Mouse (Mus musculus) forebrain, embryonic 13.5 days (tissue): Measurements from ENCODE around the gene Gm49345. TPM values are rescaled to one million over a fixed set of nuclear protein-coding genes. Genes with fewer than 3 reads are reported as not detected.
A peak's percentile ranks its signal among the peaks of the same experiment; 100 is the strongest.

Source experiments
- ATAC-seq: fragments of 200-750 bp; cut with Nextera tagmentation; 2 replicates; pipeline ENCODE4 v1.8.0; 2017
- H3K27ac ChIP-seq: fragments of 300-500 bp; sonication (generic); 2 replicates; pipeline ENCODE4 v1.5.1; 2015; ENCODE audit warnings: inconsistent platforms, mild to moderate bottlenecking, moderate library complexity
- H3K27me3 ChIP-seq: fragments of 300-500 bp; sonication (generic); 2 replicates; pipeline ENCODE4 v1.6.1; 2015; ENCODE audit warnings: mild to moderate bottlenecking, inconsistent platforms
- H3K36me3 ChIP-seq: fragments of 300-500 bp; sonication (generic); 2 replicates; pipeline ENCODE4 v1.6.1; 2015; ENCODE audit warnings: mild to moderate bottlenecking, inconsistent platforms; ENCODE audit not compliant: poor library complexity, severe bottlenecking
- H3K4me1 ChIP-seq: fragments of 300-500 bp; sonication (generic); 2 replicates; pipeline ENCODE4 v1.6.1; 2015; ENCODE audit warnings: inconsistent platforms
- H3K4me2 ChIP-seq: fragments of 300-500 bp; sonication (generic); 2 replicates; pipeline ENCODE4 v1.6.1; 2015; ENCODE audit warnings: inconsistent platforms, mild to moderate bottlenecking, moderate library complexity
- H3K4me3 ChIP-seq: fragments of 300-500 bp; sonication (generic); 2 replicates; pipeline ENCODE4 v1.5.1; 2015; ENCODE audit warnings: mild to moderate bottlenecking, inconsistent platforms
- H3K9ac ChIP-seq: fragments of 300-500 bp; sonication (generic); 2 replicates; pipeline ENCODE4 v1.6.1; 2015; ENCODE audit warnings: mild to moderate bottlenecking, inconsistent platforms
- H3K9me3 ChIP-seq: fragments of 300-500 bp; sonication (generic); replicated peaks from 2 replicates; pipeline ENCODE4 v1.6.1; 2016; ENCODE audit warnings: inconsistent platforms
- WGBS: fragments of 180-500 bp; shearing (Covaris S2); methylation state at CpG from one replicate; pipeline ENCODE4 v1.1.7; 2015; 5-methylcytosine and 5-hydroxymethylcytosine counted together
- polyA plus RNA-seq: library from polyadenylated mRNA; unstranded; fragments of >200 nt; fragmentation: Nextera tagmentation; extraction: Ambion mirVana; gene quantifications from 2 replicates; pipeline ENCODE4 v1.2.1, GENCODE M21; 2015

Gene Gm49345
- polyA plus RNA-seq, 1 experiment from 2014 or later: not detected

DNA sequence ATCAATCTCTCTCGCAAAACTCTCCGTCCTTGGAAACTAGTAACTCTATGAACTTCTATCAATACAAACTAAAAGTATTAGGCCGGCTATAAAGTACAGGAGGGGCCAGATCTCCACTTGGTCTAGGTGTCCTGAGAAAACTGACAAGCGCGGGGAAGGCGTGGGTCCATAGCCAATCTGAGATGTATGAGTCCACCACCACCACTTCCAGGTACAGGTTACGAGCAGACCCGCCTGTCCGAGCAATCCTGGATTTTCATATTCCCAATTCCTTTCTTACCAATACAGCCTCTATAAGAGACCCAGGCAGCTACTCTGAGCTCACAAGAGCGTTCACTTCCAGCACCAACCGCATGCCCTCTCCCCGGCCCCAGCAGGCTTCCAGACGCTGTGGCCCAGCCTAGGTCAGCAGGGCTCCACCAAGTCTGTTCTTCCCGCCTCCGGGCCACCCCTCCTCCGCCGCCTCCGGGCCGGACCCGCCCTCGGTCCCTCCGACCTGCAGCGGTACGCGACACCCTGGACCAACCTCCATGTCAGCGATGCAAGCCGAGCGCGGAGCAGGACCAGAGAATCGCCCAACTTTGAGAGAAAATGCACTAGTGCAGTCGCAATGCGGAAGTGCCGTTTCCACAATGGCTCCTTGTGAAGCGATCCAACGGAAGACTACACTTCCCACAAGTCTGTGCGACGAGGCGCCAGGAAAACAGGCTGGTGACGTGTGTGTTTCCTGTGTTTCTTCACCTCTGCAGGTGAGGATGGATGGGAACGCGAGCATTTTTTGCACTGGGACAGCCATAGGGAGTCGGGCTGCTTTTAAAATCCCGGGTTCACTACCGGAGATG, 84.8 kb downstream of the Gm49345 start:
- Histone ChIP-seq H3K27me3 (no peaks in the 10 kb centered on the region), H3K4me2 (peak overlapping the region; percentile 73), H3K27ac (peak overlapping the region; percentile 72), H3K4me3 (peak overlapping the region; percentile 88), H3K9me3 (no peaks in the 10 kb centered on the region), H3K4me1 (peaks cover 16% of the 10 kb centered on the region), H3K9ac (peak overlapping the region; percentile 88), H3K36me3 (no peaks in the 10 kb centered on the region)
- under 1% methylated on average over 44 of the region's 44 CpGs for WGBS
- peak; percentile 99 for ATAC-seq

- Histone ChIP-seq H3K9ac (no peak overlapping the region), H3K4me2 (no peak overlapping the region), H3K27ac (no peak overlapping the region), H3K4me3 (no peak overlapping the region), H3K4me1 (no peaks in the 10 kb centered on the region), H3K9me3 (0 out of 2 replicates have a peak, but pooled peaks cover 4% of the 10 kb centered on the region), H3K27me3 (no peaks in the 10 kb centered on the region), H3K36me3 (peaks cover 48% of the 10 kb centered on the region)
- ATAC-seq: no peak
- WGBS: 88% methylated on average over 1 of the region's 1 CpGs
These were observed 91.6 kb downstream of the Gm49345 start for GRCm38 (mm10) chr13:67545941-67546340.

Other genes with a start within 250 kb of the Gm49345 start
- 3.2 and 5.2 TPM in 2 replicates for gene Zfp429, start 237.9 kb downstream of the Gm49345 start, polyA plus RNA-seq
- gene Zfp459, start 216.4 kb downstream of the Gm49345 start, polyA plus RNA-seq: 0.59 and 0.64 TPM in 2 replicates
- gene Zfp874a, start 186.1 kb downstream of the Gm49345 start, polyA plus RNA-seq: 4.7 and 5.8 TPM in 2 replicates
- 1.7 TPM in 2 replicates for gene Zfp874b, start 153.5 kb downstream of the Gm49345 start, polyA plus RNA-seq
- 13.9 TPM in 2 replicates for gene Zfp58, start 137.2 kb downstream of the Gm49345 start, polyA plus RNA-seq
- gene Gm26965, start 111.6 kb downstream of the Gm49345 start, polyA plus RNA-seq: not detected in 2 replicates
- gene Zfp87, start 111.6 kb downstream of the Gm49345 start, polyA plus RNA-seq: 34.3 and 36.7 TPM in 2 replicates
- gene Zfp748, start 83.9 kb downstream of the Gm49345 start, polyA plus RNA-seq: 14.0 and 16.8 TPM in 2 replicates
- gene Zfp729b, start 28.1 kb downstream of the Gm49345 start, polyA plus RNA-seq: 4.4 and 5.1 TPM in 2 replicates
- 3.7 and 3.9 TPM in 2 replicates for gene Zfp729a, start within 50 bp of the Gm49345 start, polyA plus RNA-seq
- 13.0 and 16.2 TPM in 2 replicates for gene Zfp738, start 49.3 kb upstream of the Gm49345 start, polyA plus RNA-seq
- gene Zfp65, start 91.4 kb upstream of the Gm49345 start, polyA plus RNA-seq: 10.1 and 10.5 TPM in 2 replicates
- gene Zfp85, start 117.5 kb upstream of the Gm49345 start, polyA plus RNA-seq: 6.8 and 8.7 TPM in 2 replicates
- gene Zfp493, start 141.9 kb upstream of the Gm49345 start, polyA plus RNA-seq: 2.4 and 3.1 TPM in 2 replicates
- 10.3 and 11.5 TPM in 2 replicates for gene Zfp273, start 176.0 kb upstream of the Gm49345 start, polyA plus RNA-seq
- gene Gm10037, start 193.3 kb upstream of the Gm49345 start, polyA plus RNA-seq: 4.1 and 4.8 TPM in 2 replicates
- gene BC048507, start 225.6 kb upstream of the Gm49345 start, polyA plus RNA-seq: not detected in 2 replicates